Mouse (Mus musculus): ENCODE measurements around the gene Zfp652.

GRCm38 (mm10) chr11:95838598-95838997 is 126.1 kb downstream of the Zfp652 start:
- TF ChIP-seq POLR2A (IDR thresholded peaks at IDR 0.05; ENCODE audit: control insufficient read depth, extremely low read depth, insufficient read depth, low read length, poor library complexity): no peak
- TF ChIP-seq CTCF (IDR thresholded peaks at IDR 0.05; ENCODE audit: borderline replicate concordance, control insufficient read depth, extremely low read depth, insufficient read depth, low read length, poor library complexity): no peak

All from thymus, adult 2 months (tissue).